Comparison of ENCODE assay signal across 22 mouse cellular contexts in genomic region chr3:135972413-135972812, GRCm38 (mm10).
DNase-seq lines count a peak whose midpoint lies in the region; ATAC-seq lines count a peak whose summit lies in the region.
"Had no signal": no experiment of that assay in that cellular context is flagged by ENCODE, and none has a peak within 500 bp of the region (broad histone marks: within the 10 kb centered on the region; RNA-seq: fewer than 3 reads in every experiment).

No protein-coding gene starts in this region.

- H3K4me3 ChIP-seq in kidney, embryonic 14.5 days (ENCODE audit: low read length) = no peak overlapping the region
- H3K4me3 ChIP-seq in liver, embryonic 12.5 days = no peak overlapping the region
- H3K4me3 ChIP-seq: embryonic facial prominence, embryonic 10.5 days; forebrain, embryonic 15.5 days; gastrocnemius, adult 2 months; heart, embryonic 13.5 days had no signal

- H3K36me3 ChIP-seq in kidney, embryonic 14.5 days (ENCODE audit: control insufficient read depth, insufficient read depth, low read length) = no peaks in the 10 kb centered on the region
- no peaks in the 10 kb centered on the region for H3K36me3 ChIP-seq in liver, embryonic 12.5 days
- H3K36me3 ChIP-seq: embryonic facial prominence, embryonic 10.5 days; forebrain, embryonic 15.5 days; G1E; heart, embryonic 13.5 days had no signal

- no peak overlapping the region for H3K9ac ChIP-seq in kidney, embryonic 14.5 days (ENCODE audit: low read depth, low read length)
- H3K9ac ChIP-seq in liver, embryonic 12.5 days = no peak overlapping the region
- H3K9ac ChIP-seq: forebrain, embryonic 15.5 days; heart, embryonic 13.5 days; lung, embryonic 14.5 days had no signal

- H3K27ac ChIP-seq in kidney, embryonic 14.5 days (ENCODE audit: low read depth, low read length) = no peak overlapping the region
- H3K27ac ChIP-seq in liver, embryonic 12.5 days = no peak overlapping the region
- H3K27ac ChIP-seq: embryonic facial prominence, embryonic 10.5 days; forebrain, embryonic 15.5 days; gastrocnemius, adult 2 months; heart, embryonic 13.5 days; macrophage had no signal

- no peak overlapping the region for H3K4me2 ChIP-seq in kidney, embryonic 14.5 days (replicated peaks; ENCODE audit: low read depth, low read length)
- H3K4me2 ChIP-seq in liver, embryonic 12.5 days = no peak overlapping the region
- H3K4me2 ChIP-seq: forebrain, embryonic 15.5 days; heart, embryonic 13.5 days; lung, embryonic 14.5 days; midbrain, embryonic 11.5 days had no signal

- 46% methylated on average over 4 of the region's 4 CpGs for WGBS in kidney, embryonic 14.5 days
- WGBS in liver, embryonic 12.5 days (ENCODE audit: insufficient replicate concordance) = 63% methylated on average over 4 of the region's 4 CpGs

- no peaks in the 10 kb centered on the region; the same call in 1 of the 2 replicates for H3K4me1 ChIP-seq in kidney, embryonic 14.5 days (ENCODE audit: control insufficient read depth, insufficient read depth, low read length)
- no peaks in the 10 kb centered on the region for H3K4me1 ChIP-seq in liver, embryonic 12.5 days
- H3K4me1 ChIP-seq: embryonic facial prominence, embryonic 10.5 days; forebrain, embryonic 15.5 days; heart, embryonic 13.5 days had no signal

- H3K27me3 ChIP-seq in kidney, embryonic 14.5 days (ENCODE audit: control insufficient read depth, insufficient read depth, low read length) = no peaks in the 10 kb centered on the region
- no peaks in the 10 kb centered on the region for H3K27me3 ChIP-seq in liver, embryonic 12.5 days (replicated peaks)
- H3K27me3 ChIP-seq: forebrain, embryonic 15.5 days had no signal

- peak; percentile 55; the same call in 1 of the 2 replicates for ATAC-seq in kidney, embryonic 14.5 days (ENCODE audit: low FRiP score, low TSS enrichment)
- ATAC-seq in liver, embryonic 12.5 days = no peak
- no peak for ATAC-seq in cerebellum, adult (ENCODE audit: insufficient number of reproducible peaks, low FRiP score, low TSS enrichment)
- ATAC-seq: CD4-positive, CD25-positive, alpha-beta regulatory T cell, adult 4 months; forebrain, embryonic 15.5 days; intestine, postnatal 0 days had no signal

- DNase-seq in kidney, postnatal 14 days = no peak
- peak; percentile 79 for DNase-seq in brain, adult 2 months (ENCODE audit: low read depth, low spot score)
- DNase-seq in layer of hippocampus, adult 8-10 months (ENCODE audit: low spot score in 2 of 2) = peak; percentile 54 to 60
- peak; percentile 43 to 54 for DNase-seq in left cerebral cortex, adult 9 months (ENCODE audit: low spot score in 2 of 2)
- no peak for DNase-seq in cerebellum, postnatal 25 days
- DNase-seq: adrenal gland, postnatal 36 days; cerebellum, postnatal 36 days; gastrocnemius, adult 2 months; heart, postnatal 4 days; lung, embryonic 14.5 days; thymus, postnatal 36 days had no signal

- no peaks in the 10 kb centered on the region for H3K9me3 ChIP-seq in kidney, embryonic 14.5 days (ENCODE audit: control insufficient read depth, low read length)
- H3K9me3 ChIP-seq in liver, embryonic 12.5 days (replicated peaks) = no peaks in the 10 kb centered on the region
- H3K9me3 ChIP-seq: embryonic facial prominence, embryonic 10.5 days; forebrain, embryonic 15.5 days; G1E; heart, embryonic 13.5 days had no signal

Comparison
In these comparisons a context has a peak if more than half of its experiments do, and no peak if none do; other contexts are left out.
1. DNase-seq: peak in brain, adult 2 months (single experiment), layer of hippocampus, adult 8-10 months (2 of 2) and left cerebral cortex, adult 9 months (2 of 2); none in kidney, postnatal 14 days (single experiment) and cerebellum, postnatal 25 days (0 of 2).